Mouse (Mus musculus) thymus, adult 2 months (tissue): Measurements from ENCODE around the gene Chmp2b. TPM values are rescaled to one million over a fixed set of nuclear protein-coding genes. Genes with fewer than 3 reads are reported as not detected.

Source experiments
- DNase-seq: peaks from one replicate; pipeline ENCODE4 v3.0.0; 2021
- H3K27ac ChIP-seq: fragments of 200-500 bp; 2 replicates; pipeline ENCODE4 v1.5.1; 2012; ENCODE audit warnings: low read length, control low read depth; ENCODE audit not compliant: control insufficient read depth, insufficient read depth
- H3K27me3 ChIP-seq: fragments of 200-500 bp; 2 replicates; pipeline ENCODE4 v1.6.1; 2012; ENCODE audit warnings: mild to moderate bottlenecking, low read length, moderate library complexity, mixed read lengths; ENCODE audit not compliant: control insufficient read depth, insufficient read depth
- H3K36me3 ChIP-seq: fragments of 200-500 bp; 2 replicates; pipeline ENCODE4 v1.6.1; 2012; ENCODE audit warnings: mild to moderate bottlenecking, low read length, moderate library complexity; ENCODE audit not compliant: control insufficient read depth, insufficient read depth
- H3K4me1 ChIP-seq: fragments of 200-500 bp; replicated peaks from 2 replicates; pipeline ENCODE4 v1.6.1; 2012; ENCODE audit warnings: low read length; ENCODE audit not compliant: control insufficient read depth, insufficient read depth
- H3K4me3 ChIP-seq: fragments of 200-500 bp; 2 replicates; pipeline ENCODE4 v1.5.1; 2012; ENCODE audit warnings: mild to moderate bottlenecking, low read length, control low read depth, moderate library complexity; ENCODE audit not compliant: control insufficient read depth, insufficient read depth
- CTCF ChIP-seq: fragments of 200-500 bp; IDR thresholded peaks from 2 replicates; pipeline ENCODE4 v1.5.1; 2012; ENCODE audit warnings: mild to moderate bottlenecking, control low read depth, low read length, moderate library complexity, borderline replicate concordance; ENCODE audit not compliant: control insufficient read depth, poor library complexity, insufficient read depth; ENCODE audit errors: extremely low read depth
- POLR2A ChIP-seq: fragments of 200-500 bp; IDR thresholded peaks from 2 replicates; pipeline ENCODE4 v1.6.1; 2012; ENCODE audit warnings: mild to moderate bottlenecking, low read length, control low read depth, moderate library complexity; ENCODE audit not compliant: control insufficient read depth, poor library complexity, insufficient read depth; ENCODE audit errors: extremely low read depth
- WGBS: fragments of 180-500 bp; shearing (Covaris S2); methylation state at CpG from one replicate; pipeline ENCODE4 v1.1.7; 2018; 5-methylcytosine and 5-hydroxymethylcytosine counted together
- polyA plus RNA-seq: library from polyadenylated mRNA; depleted of rRNA; stranded (reverse); fragments of >200 nt; gene quantifications from 2 replicates; pipeline ENCODE4 v1.2.3, GENCODE M21; 2012

Chmp2b gene
- polyA plus RNA-seq, 1 experiment, result 11.8 TPM

GRCm38 (mm10) chr16:65554267-65554666 lies 8.3 kb downstream of the Chmp2b start:
- no peak for DNase-seq
- 90% methylated on average over 5 of the region's 5 CpGs for WGBS
- H3K4me1 ChIP-seq, result no peaks in the 10 kb centered on the region
- H3K27me3 ChIP-seq, result no peaks in the 10 kb centered on the region
- TF ChIP-seq CTCF (no peak), POLR2A (no peak)
- no peak overlapping the region for H3K27ac ChIP-seq
- H3K4me3 ChIP-seq, result no peak overlapping the region
- H3K36me3 ChIP-seq, result no peaks in the 10 kb centered on the region

- Histone ChIP-seq H3K4me3 (no peak overlapping the region), H3K27ac (no peak overlapping the region), H3K27me3 (no peaks in the 10 kb centered on the region), H3K36me3 (peaks cover 6% of the 10 kb centered on the region; the same call in 1 of the 2 replicates), H3K4me1 (no peaks in the 10 kb centered on the region)
- TF ChIP-seq CTCF, result no peak
- no peak for TF ChIP-seq POLR2A
- no peak for DNase-seq
- WGBS, result 97% methylated on average over 13 of the region's 13 CpGs
Observed at GRCm38 (mm10) chr16:65550814-65551213, 11.7 kb downstream of the Chmp2b start.

- Histone ChIP-seq H3K36me3 (peaks cover 16% of the 10 kb centered on the region), H3K4me1 (no peaks in the 10 kb centered on the region), H3K4me3 (no peak overlapping the region), H3K27me3 (no peaks in the 10 kb centered on the region), H3K27ac (no peak overlapping the region)
- DNase-seq, result no peak
- TF ChIP-seq POLR2A, result no peak
- TF ChIP-seq CTCF, result no peak
- 29% methylated on average over 7 of the region's 7 CpGs for WGBS
Observed at GRCm38 (mm10) chr16:65548960-65549359, 13.6 kb downstream of the Chmp2b start.

- 95% methylated on average over 11 of the region's 11 CpGs for WGBS
- DNase-seq, result no peak
- no peak overlapping the region for H3K4me3 ChIP-seq
- peaks cover 40% of the 10 kb centered on the region for H3K36me3 ChIP-seq
- H3K4me1 ChIP-seq, result no peaks in the 10 kb centered on the region
- H3K27me3 ChIP-seq, result no peaks in the 10 kb centered on the region
- H3K27ac ChIP-seq, result no peak overlapping the region
- no peak for TF ChIP-seq POLR2A
- TF ChIP-seq CTCF, result no peak
Observed at GRCm38 (mm10) chr16:65543676-65544293, 18.7 kb downstream of the Chmp2b start.

GRCm38 (mm10) chr16:65533315-65533999 lies 29.1 kb downstream of the Chmp2b start:
- Histone ChIP-seq H3K4me3 (no peak overlapping the region), H3K4me1 (no peaks in the 10 kb centered on the region), H3K36me3 (no peaks in the 10 kb centered on the region), H3K27ac (no peak overlapping the region), H3K27me3 (no peaks in the 10 kb centered on the region)
- TF ChIP-seq POLR2A, result no peak
- no peak for TF ChIP-seq CTCF
- 27% methylated on average over 12 of the region's 12 CpGs for WGBS
- DNase-seq, result peak; percentile 41

- 83% methylated on average over 8 of the region's 8 CpGs for WGBS
- Histone ChIP-seq H3K36me3 (no peaks in the 10 kb centered on the region), H3K4me3 (no peak overlapping the region), H3K27me3 (no peaks in the 10 kb centered on the region), H3K4me1 (no peaks in the 10 kb centered on the region), H3K27ac (no peak overlapping the region)
- DNase-seq, result no peak
- TF ChIP-seq POLR2A, result no peak
- no peak for TF ChIP-seq CTCF
Observed at GRCm38 (mm10) chr16:65531663-65532062, 30.9 kb downstream of the Chmp2b start.
